Mouse (Mus musculus) embryonic facial prominence, embryonic 14.5 days (tissue): ENCODE measurements around the gene Gp9. TPM values are rescaled to one million over a fixed set of nuclear protein-coding genes. Genes with fewer than 3 reads are reported as not detected.

Source experiments
- ATAC-seq: fragments of 200-750 bp; cut with Nextera tagmentation; 2 replicates; pipeline ENCODE4 v1.8.0; 2017; ENCODE audit warnings: low read depth, moderate number of reproducible peaks, moderate TSS enrichment
- DNase-seq: peaks from one replicate; pipeline ENCODE4 v3.0.0-alpha.2; 2015; ENCODE audit warnings: low spot score
- H3K27ac ChIP-seq: fragments of 300-500 bp; sonication (generic); replicated peaks from 2 replicates; pipeline ENCODE4 v1.5.1; 2014; ENCODE audit warnings: low read depth, mild to moderate bottlenecking, low read length, moderate library complexity
- H3K27me3 ChIP-seq: fragments of 300-500 bp; sonication (generic); replicated peaks from 2 replicates; pipeline ENCODE4 v1.6.1; 2014; ENCODE audit warnings: low read length; ENCODE audit not compliant: control insufficient read depth, insufficient read depth
- H3K36me3 ChIP-seq: fragments of 300-500 bp; sonication (generic); 2 replicates; pipeline ENCODE4 v1.6.1; 2014; ENCODE audit warnings: low read length, mixed read lengths; ENCODE audit not compliant: control insufficient read depth, insufficient read depth
- H3K4me1 ChIP-seq: fragments of 300-500 bp; sonication (generic); 2 replicates; pipeline ENCODE4 v1.6.1; 2014; ENCODE audit warnings: antibody characterized with exemption, low read length; ENCODE audit not compliant: control insufficient read depth, insufficient read depth
- H3K4me2 ChIP-seq: fragments of 300-500 bp; sonication (generic); 2 replicates; pipeline ENCODE4 v1.6.1; 2014; ENCODE audit warnings: low read depth, mild to moderate bottlenecking, low read length, moderate library complexity, mixed read lengths
- H3K4me3 ChIP-seq: fragments of 300-500 bp; sonication (generic); 2 replicates; pipeline ENCODE4 v1.5.1; 2014; ENCODE audit warnings: low read depth, mild to moderate bottlenecking, low read length
- H3K9ac ChIP-seq: fragments of 300-500 bp; sonication (generic); 2 replicates; pipeline ENCODE4 v1.6.1; 2014; ENCODE audit warnings: low read depth, mild to moderate bottlenecking, low read length, moderate library complexity, mixed read lengths
- H3K9me3 ChIP-seq: fragments of 300-500 bp; sonication (generic); 2 replicates; pipeline ENCODE4 v1.6.1; 2016; ENCODE audit warnings: low read length; ENCODE audit not compliant: control insufficient read depth
- WGBS: fragments of 180-500 bp; shearing (Covaris S2); extraction: QIAGEN DNeasy Blood & Tissue Kit; methylation state at CpG from one replicate; pipeline ENCODE4 v1.1.7; 2014; 5-methylcytosine and 5-hydroxymethylcytosine counted together
- polyA plus RNA-seq: library from polyadenylated mRNA; unstranded; fragments of >200 nt; fragmentation: Nextera tagmentation; extraction: Ambion mirVana; gene quantifications from 2 replicates; pipeline ENCODE4 v1.2.1, GENCODE M21; 2014

The Gp9 gene
- polyA plus RNA-seq, 1 experiment from 2014 or later, result 1.2 TPM

DNA sequence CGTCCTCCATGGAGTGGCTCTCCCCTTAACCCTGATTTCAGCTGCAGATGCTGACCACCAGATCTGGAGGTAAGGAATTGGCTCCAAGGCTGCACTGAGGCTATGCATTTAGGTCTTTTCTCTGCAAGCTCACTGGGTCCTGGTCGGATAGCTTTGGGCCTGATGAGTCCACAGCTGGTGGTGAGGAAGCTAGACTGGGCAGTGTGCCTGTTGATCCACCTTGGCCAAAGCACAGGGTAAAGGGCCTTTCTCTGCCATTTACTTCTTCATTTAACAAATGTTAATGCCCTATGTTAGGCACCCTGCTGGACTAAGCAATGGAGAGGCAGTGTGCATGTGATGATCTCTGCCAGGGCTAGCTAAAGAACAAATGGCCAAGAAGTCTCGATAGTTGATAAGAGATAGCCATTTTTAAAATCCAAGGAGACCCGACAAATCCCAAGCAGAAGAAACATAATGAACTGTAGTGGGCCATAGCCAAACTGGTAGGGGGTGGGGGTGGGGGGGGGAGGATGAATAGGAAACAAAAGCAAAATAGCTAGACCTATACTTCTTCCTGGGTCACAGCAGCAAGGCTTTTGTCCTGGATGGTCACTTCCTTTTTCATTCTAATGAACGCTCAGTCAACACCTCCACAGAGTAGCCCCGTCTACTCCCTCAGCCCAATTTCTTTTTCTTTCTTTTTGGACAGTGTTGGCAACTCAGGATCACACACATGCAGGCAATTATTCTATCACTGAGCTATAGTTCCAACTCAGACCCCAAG lies 17.7 kb downstream of the Gp9 start:
- Histone ChIP-seq H3K9ac (no peak overlapping the region), H3K9me3 (no peaks in the 10 kb centered on the region), H3K4me2 (no peak overlapping the region), H3K4me3 (no peak overlapping the region), H3K27me3 (no peaks in the 10 kb centered on the region), H3K36me3 (peaks cover 12% of the 10 kb centered on the region), H3K27ac (no peak overlapping the region), H3K4me1 (no peaks in the 10 kb centered on the region)
- ATAC-seq, result no peak
- 67% methylated on average over 6 of the region's 6 CpGs for WGBS
- no peak for DNase-seq

DNA sequence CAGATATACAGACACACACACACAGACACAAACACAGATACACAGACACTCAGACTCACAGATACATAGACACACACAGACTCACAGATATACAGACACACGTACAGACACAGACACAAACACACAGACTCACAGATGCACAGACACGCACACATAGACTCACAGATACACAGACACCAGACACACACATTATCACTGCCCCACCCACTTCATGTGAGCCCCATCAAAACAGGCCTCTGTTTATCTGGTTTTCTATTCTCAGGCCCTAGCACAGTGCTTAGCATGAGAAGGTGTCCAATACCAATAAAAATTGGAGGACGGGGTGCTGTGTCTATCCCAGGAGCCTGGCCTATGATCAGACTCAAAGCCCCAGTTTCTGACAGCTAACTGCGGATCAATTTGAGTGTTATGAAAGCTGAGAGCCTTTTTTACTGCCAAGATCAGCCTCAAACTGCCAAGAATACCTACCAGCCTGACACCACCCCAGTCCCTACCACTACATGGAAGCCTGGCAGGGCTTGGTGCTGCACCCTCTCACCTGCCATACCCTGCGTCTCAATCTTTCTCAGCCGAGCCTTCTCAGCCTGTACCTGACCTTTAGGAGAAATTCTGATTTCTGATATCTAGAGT lies 18.5 kb downstream of the Gp9 start:
- H3K4me3 ChIP-seq, result no peak overlapping the region
- no peaks in the 10 kb centered on the region for H3K27me3 ChIP-seq
- no peak overlapping the region for H3K4me2 ChIP-seq
- H3K27ac ChIP-seq, result no peak overlapping the region
- peaks cover 12% of the 10 kb centered on the region for H3K36me3 ChIP-seq
- no peak overlapping the region for H3K9ac ChIP-seq
- no peak for ATAC-seq
- H3K4me1 ChIP-seq, result no peaks in the 10 kb centered on the region
- no peaks in the 10 kb centered on the region for H3K9me3 ChIP-seq
- no peak for DNase-seq
- WGBS, result 85% methylated on average over 6 of the region's 6 CpGs

DNA sequence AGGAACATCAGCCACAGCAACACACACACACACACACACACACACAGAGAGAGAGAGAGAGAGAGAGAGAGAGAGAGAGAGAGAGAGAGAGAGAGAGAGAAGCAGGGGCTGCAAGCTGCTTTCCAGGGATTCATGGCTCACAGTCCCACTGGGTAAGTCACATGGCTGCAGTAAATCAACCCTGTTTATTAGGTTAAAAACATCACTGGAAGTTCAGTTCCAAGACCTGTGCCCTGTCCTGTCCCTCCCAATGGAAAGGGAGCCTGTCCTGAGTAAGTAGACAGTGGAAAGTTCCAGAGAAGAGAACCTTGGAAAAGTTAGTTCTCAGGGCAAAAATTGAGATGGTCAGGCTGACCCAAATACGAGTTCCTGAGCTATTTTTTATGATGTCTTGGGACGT lies 19.4 kb downstream of the Gp9 start:
- H3K4me1 ChIP-seq, result no peaks in the 10 kb centered on the region
- WGBS, result 45% methylated on average over 2 of the region's 2 CpGs
- no peak overlapping the region for H3K4me2 ChIP-seq
- H3K36me3 ChIP-seq, result peaks cover 6% of the 10 kb centered on the region
- no peak for DNase-seq
- no peak overlapping the region for H3K4me3 ChIP-seq
- no peak overlapping the region for H3K27ac ChIP-seq
- no peaks in the 10 kb centered on the region for H3K9me3 ChIP-seq
- ATAC-seq, result no peak
- no peak overlapping the region for H3K9ac ChIP-seq
- H3K27me3 ChIP-seq, result no peaks in the 10 kb centered on the region

DNA sequence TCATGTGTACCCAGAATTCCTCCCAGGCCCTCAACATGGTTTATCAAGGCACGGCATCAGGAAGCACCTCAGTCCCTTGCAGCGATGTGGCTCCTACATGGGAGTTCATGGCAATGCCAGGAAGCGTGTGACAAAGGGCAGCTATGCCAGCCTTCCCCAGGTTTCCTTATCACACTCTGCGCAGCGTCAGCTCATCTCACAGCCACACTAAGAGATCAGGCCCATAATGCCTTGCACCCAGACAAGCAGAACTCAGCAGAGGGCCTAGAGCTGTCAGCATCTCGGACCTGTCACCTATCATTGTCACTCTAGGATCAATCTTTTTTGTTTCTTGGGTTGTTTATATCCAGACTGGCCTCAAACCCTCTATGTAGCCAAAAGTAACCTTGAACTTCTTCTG lies 21.7 kb downstream of the Gp9 start:
- WGBS, result 93% methylated on average over 6 of the region's 6 CpGs
- no peaks in the 10 kb centered on the region; the same call in 1 of the 2 replicates for H3K36me3 ChIP-seq
- DNase-seq, result no peak
- no peak overlapping the region for H3K9ac ChIP-seq
- H3K4me1 ChIP-seq, result no peaks in the 10 kb centered on the region
- no peaks in the 10 kb centered on the region for H3K27me3 ChIP-seq
- no peak overlapping the region for H3K4me3 ChIP-seq
- H3K4me2 ChIP-seq, result no peak overlapping the region
- ATAC-seq, result no peak
- H3K27ac ChIP-seq, result no peak overlapping the region
- H3K9me3 ChIP-seq, result no peaks in the 10 kb centered on the region

DNA sequence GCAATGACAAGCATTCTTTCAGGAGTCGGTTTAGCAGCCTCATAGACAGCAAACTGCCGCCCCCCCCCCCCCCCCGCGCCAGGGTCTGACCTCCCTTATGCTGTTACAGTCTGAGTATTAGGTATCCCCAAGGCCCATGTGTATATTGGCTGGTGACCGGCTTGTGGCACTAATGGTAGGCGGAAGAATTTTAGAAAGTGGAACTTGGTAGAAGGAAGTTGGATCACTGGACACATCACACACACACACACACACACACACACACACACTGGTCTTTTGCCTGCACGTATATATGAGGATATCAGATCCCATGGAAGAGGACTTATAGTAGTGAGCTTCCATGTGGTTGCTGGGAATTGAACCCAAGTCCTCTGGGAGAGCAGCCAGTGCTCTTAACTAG lies 24.6 kb downstream of the Gp9 start:
- WGBS, result 72% methylated on average over 6 of the region's 7 CpGs
- Histone ChIP-seq H3K4me3 (no peak overlapping the region), H3K4me2 (no peak overlapping the region), H3K27me3 (no peaks in the 10 kb centered on the region), H3K27ac (no peak overlapping the region), H3K9ac (no peak overlapping the region), H3K9me3 (no peaks in the 10 kb centered on the region), H3K36me3 (no peaks in the 10 kb centered on the region; the same call in 1 of the 2 replicates), H3K4me1 (no peaks in the 10 kb centered on the region)
- ATAC-seq (no peak), DNase-seq (no peak)

DNA sequence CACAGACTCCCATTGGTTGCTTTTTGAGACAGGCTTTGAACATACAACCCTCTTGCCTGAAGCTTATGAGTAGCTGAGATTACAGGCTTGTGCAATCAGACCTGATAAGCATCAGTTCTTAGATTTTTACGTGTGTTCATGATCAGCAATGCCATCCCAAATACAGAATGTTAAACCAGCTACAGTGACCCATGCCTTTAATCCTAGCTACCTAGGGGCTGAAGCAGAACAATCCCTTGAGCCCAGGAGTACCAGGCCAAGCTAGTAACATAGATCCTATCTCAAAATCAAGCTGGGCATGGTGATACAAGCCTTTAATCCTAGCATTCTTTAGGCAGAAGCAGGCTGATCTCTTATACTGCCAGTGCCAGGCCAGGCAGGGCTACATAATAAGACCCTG lies 26.2 kb downstream of the Gp9 start:
- peaks cover 3% of the 10 kb centered on the region for H3K36me3 ChIP-seq
- H3K9me3 ChIP-seq, result no peaks in the 10 kb centered on the region
- no peak for ATAC-seq
- DNase-seq, result no peak
- no peaks in the 10 kb centered on the region for H3K27me3 ChIP-seq
- no peak overlapping the region for H3K4me3 ChIP-seq
- no peak overlapping the region for H3K4me2 ChIP-seq
- H3K27ac ChIP-seq, result no peak overlapping the region
- H3K4me1 ChIP-seq, result no peaks in the 10 kb centered on the region
- no peak overlapping the region for H3K9ac ChIP-seq
- WGBS, result 58% methylated on average over 1 of the region's 1 CpGs

DNA sequence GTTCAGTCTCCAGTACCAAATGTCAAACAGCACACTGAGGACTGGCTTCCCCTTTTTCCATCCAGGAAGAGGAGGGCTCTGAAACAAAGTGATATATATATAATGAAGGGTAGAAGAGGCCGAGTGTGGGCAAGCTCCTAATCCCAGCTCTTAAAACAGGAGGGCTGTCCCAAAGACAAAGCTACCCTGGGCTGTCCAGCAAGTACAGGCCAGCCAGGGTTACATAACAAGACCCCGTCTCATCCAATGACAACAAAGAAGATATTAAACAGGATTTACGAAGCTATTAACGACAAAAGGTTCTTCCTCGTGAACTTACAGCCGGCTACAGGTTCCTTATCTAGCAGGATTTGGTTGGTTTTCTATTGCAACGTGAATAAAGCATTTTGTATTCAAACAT lies 27.0 kb downstream of the Gp9 start:
- no peak for ATAC-seq
- Histone ChIP-seq H3K36me3 (peaks cover 3% of the 10 kb centered on the region), H3K4me3 (no peak overlapping the region), H3K9ac (no peak overlapping the region), H3K9me3 (no peaks in the 10 kb centered on the region), H3K4me1 (peaks cover 4% of the 10 kb centered on the region; the same call in 1 of the 2 replicates), H3K4me2 (no peak overlapping the region), H3K27me3 (no peaks in the 10 kb centered on the region), H3K27ac (no peak overlapping the region)
- no peak for DNase-seq
- 82% methylated on average over 7 of the region's 7 CpGs for WGBS

DNA sequence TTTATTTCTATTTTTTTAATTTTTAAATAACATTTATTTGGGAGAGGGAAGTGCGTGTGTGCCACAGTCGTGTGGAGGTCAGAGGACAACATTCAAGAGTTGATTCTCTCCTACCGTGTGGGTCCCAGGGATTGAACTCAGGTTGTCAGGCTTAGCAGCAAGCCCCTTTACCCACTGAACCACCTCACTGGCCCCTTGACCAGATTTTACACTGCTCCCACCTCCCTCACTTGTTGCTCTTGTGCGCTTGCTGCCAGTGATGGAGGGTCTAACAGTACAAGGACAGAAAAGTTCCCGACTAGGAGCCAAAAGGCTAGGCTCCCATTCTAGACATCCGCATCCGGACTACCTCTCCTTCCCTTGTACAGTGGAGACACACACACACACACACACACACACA lies 27.6 kb downstream of the Gp9 start:
- no peak overlapping the region for H3K9ac ChIP-seq
- 88% methylated on average over 7 of the region's 7 CpGs for WGBS

DNA sequence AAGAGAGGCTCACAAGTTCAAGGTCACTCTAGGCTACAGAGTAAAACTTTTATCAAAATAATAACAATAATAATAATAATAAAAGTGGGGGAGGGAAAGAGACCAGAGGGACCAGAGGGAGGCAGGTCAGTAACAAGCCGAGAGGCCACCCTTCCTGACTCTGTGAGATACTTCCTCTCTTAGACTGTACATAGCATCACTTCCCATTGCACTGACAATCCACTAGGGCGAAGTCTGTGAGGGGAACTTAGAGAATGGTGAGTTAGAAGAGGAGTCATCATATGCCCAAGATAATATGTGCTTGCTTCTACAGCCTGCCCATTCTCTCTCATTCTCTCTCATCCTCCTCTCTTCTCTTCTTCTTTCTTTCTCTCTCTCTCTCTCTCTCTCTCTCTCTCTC lies 28.2 kb downstream of the Gp9 start:
- ATAC-seq, result no peak
- no peak for DNase-seq
- 78% methylated on average over 2 of the region's 2 CpGs for WGBS

More for the DNA sequence above, 27.6 kb downstream of the Gp9 start:
- Histone ChIP-seq H3K9me3 (no peaks in the 10 kb centered on the region), H3K4me2 (no peak overlapping the region), H3K36me3 (peaks cover 3% of the 10 kb centered on the region), H3K27ac (no peak overlapping the region), H3K27me3 (no peaks in the 10 kb centered on the region), H3K4me3 (no peak overlapping the region), H3K4me1 (peaks cover 9% of the 10 kb centered on the region; the same call in 1 of the 2 replicates)
- DNase-seq, result no peak
- ATAC-seq, result no peak

More for the DNA sequence above, 28.2 kb downstream of the Gp9 start:
- no peaks in the 10 kb centered on the region for H3K27me3 ChIP-seq
- H3K4me1 ChIP-seq, result peaks cover 9% of the 10 kb centered on the region; the same call in 1 of the 2 replicates
- H3K4me3 ChIP-seq, result no peak overlapping the region
- no peaks in the 10 kb centered on the region for H3K9me3 ChIP-seq
- no peak overlapping the region for H3K9ac ChIP-seq
- no peak overlapping the region for H3K27ac ChIP-seq
- no peak overlapping the region for H3K4me2 ChIP-seq
- peaks cover 3% of the 10 kb centered on the region for H3K36me3 ChIP-seq
